21 mouse cellular contexts compared by ENCODE assay signal in genomic region chr10:37294231-37294630, GRCm38 (mm10).
"Had no signal": no experiment of that assay in that cellular context is flagged by ENCODE, and none has a peak within 500 bp of the region (broad histone marks: within the 10 kb centered on the region; RNA-seq: fewer than 3 reads in every experiment).

No protein-coding gene starts in this region.

- H3K4me3 ChIP-seq: lung, embryonic 15.5 days; megakaryocyte, embryonic 14.5 days; midbrain, embryonic 13.5 days; midbrain, embryonic 15.5 days; neural tube, embryonic 13.5 days; neural tube, embryonic 15.5 days had no signal

- H3K9ac ChIP-seq: liver, postnatal 0 days; lung, embryonic 15.5 days; midbrain, embryonic 13.5 days; midbrain, embryonic 15.5 days; neural tube, embryonic 13.5 days; neural tube, embryonic 15.5 days had no signal

- H3K27ac ChIP-seq: lung, embryonic 15.5 days; macrophage; midbrain, embryonic 13.5 days; midbrain, embryonic 15.5 days; neural tube, embryonic 13.5 days; neural tube, embryonic 15.5 days had no signal

- H3K9me3 ChIP-seq: lung, embryonic 15.5 days; midbrain, embryonic 13.5 days; midbrain, embryonic 15.5 days; neural tube, embryonic 13.5 days; neural tube, embryonic 15.5 days had no signal

- H3K27me3 ChIP-seq: lung, embryonic 15.5 days; megakaryocyte, embryonic 14.5 days; midbrain, embryonic 13.5 days; midbrain, embryonic 15.5 days; neural tube, embryonic 13.5 days; neural tube, embryonic 15.5 days had no signal

- ATAC-seq: liver, postnatal 0 days; lung, postnatal 0 days; midbrain, embryonic 13.5 days; midbrain, embryonic 15.5 days had no signal

- H3K4me1 ChIP-seq: lung, embryonic 15.5 days; midbrain, embryonic 13.5 days; midbrain, embryonic 15.5 days; neural tube, embryonic 13.5 days; neural tube, embryonic 15.5 days had no signal

- H3K4me2 ChIP-seq: lung, embryonic 15.5 days; midbrain, embryonic 11.5 days; midbrain, embryonic 13.5 days; midbrain, embryonic 15.5 days; neural tube, embryonic 13.5 days; neural tube, embryonic 15.5 days had no signal

- H3K36me3 ChIP-seq: lung, embryonic 15.5 days; midbrain, embryonic 13.5 days; midbrain, embryonic 15.5 days; neural tube, embryonic 13.5 days; neural tube, embryonic 15.5 days had no signal

- DNase-seq: liver, postnatal 0 days; lung, adult 2 months; lung, postnatal 14 days; lung, postnatal 36 days; retina, postnatal 1 day; right cerebral cortex, adult 18-20 months; right cerebral cortex, postnatal 25 days; right cerebral cortex, postnatal 4 days; spleen, adult 18-20 months; thymus, adult 18-20 months; thymus, postnatal 14 days; thymus, postnatal 36 days had no signal
